Mouse (Mus musculus) brain, embryonic 14.5 days (tissue): ENCODE results near the gene Ccr9. TPM values are rescaled to one million over a fixed set of nuclear protein-coding genes. Genes with fewer than 3 reads are reported as not detected.

Experiments
- DNase-seq: peaks from one replicate; pipeline ENCODE4 v3.0.0-alpha.2; 2011; ENCODE audit warnings: low read depth
- CTCF ChIP-seq: fragments of 200-500 bp; IDR thresholded peaks from 2 replicates; pipeline ENCODE4 v1.5.1; 2012; ENCODE audit warnings: inconsistent platforms, mild to moderate bottlenecking, moderate library complexity, borderline replicate concordance; ENCODE audit not compliant: insufficient read depth, insufficient read length; ENCODE audit errors: extremely low read depth
- POLR2A ChIP-seq: fragments of 200-500 bp; IDR thresholded peaks from 2 replicates; pipeline ENCODE4 v1.6.1; 2012; ENCODE audit warnings: mild to moderate bottlenecking, inconsistent platforms, borderline replicate concordance; ENCODE audit not compliant: poor library complexity, insufficient read depth, insufficient read length, severe bottlenecking; ENCODE audit errors: extremely low read depth
- polyA plus RNA-seq: library from polyadenylated mRNA; depleted of rRNA; stranded (reverse); fragments of >200 nt; gene quantifications from 2 replicates; pipeline ENCODE4 v1.2.3, GENCODE M21; 2012; rRNA removed

The Ccr9 gene
- polyA plus RNA-seq = 0.15 and 0.25 TPM in 2 replicates

DNA sequence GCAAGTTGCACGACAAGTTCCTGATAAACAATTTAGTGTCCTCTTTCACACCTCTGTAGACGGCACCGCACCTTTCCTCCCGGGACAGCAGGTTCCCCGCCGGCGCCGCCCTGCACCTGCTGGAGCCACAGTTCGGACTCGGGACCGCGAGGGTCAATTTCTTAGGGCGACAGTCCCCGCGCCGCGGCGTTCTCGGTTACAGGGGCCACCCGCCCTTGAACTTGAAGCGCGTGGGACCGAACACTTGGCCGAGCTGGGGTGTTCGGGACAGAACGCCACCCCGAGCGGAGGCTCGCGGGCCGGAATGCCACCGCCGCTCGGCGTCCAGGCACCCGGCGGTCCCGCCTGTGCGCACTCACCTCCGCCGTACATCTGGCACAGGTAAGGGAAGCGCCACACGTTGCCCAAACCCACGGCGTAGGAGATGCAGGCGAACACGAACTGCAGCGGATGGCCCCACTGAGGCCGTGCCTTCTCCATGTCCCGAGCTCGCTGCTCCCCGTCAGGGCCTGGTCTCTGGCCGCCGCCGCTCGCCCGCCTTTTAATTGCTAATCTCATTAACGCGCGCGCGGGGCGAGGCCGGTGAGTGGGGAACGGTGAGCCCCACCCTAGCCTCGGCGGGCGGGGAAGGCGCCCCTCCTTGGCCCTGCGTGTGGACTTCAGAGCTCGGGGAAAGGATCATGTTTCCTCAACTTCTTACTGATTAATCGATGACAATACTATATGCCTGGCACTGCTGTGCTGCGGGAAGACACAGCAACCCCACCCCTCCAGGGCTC, at the start of gene Ccr9, which contains the start of gene Slc6a20a:
Gene Ccr9, plus strand, starts transcription at position 113 of the 779 bp plus-strand sequence.
Gene Slc6a20a, minus strand, starts transcription at position 559 of the 779 bp plus-strand sequence.
- TF ChIP-seq POLR2A (no peak), CTCF (no peak)
- DNase-seq = peak; percentile 29

GRCm38 (mm10) chr9:123631666-123632065, 46.6 kb upstream of the Ccr9 start:
- no peak for DNase-seq
- TF ChIP-seq CTCF (no peak), POLR2A (no peak)

DNA sequence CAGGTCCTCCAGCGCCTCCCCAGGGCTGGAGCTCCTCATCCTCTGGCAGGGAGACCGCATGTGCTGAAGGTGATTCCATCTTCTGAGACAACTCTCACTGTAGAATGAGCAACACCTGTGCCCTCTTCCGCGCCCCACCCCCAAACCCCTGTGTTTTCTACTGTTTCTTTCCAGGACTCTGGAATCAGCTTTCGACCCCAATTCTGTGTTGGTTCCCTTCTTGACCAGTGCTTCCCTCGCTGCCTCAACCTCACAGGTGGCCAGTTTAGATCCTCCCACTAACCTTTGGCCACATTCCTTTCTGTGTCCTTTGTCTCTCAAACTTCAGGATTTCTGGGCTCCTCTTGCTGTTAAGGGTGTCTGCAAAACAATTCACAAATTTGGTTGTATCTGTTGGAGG, 46.0 kb upstream of the Ccr9 start, which contains the start of gene Slc6a20b:
Gene Slc6a20b, minus strand, starts transcription at position 285 of the 400 bp plus-strand sequence.
- TF ChIP-seq POLR2A = no peak
- no peak for DNase-seq

DNA sequence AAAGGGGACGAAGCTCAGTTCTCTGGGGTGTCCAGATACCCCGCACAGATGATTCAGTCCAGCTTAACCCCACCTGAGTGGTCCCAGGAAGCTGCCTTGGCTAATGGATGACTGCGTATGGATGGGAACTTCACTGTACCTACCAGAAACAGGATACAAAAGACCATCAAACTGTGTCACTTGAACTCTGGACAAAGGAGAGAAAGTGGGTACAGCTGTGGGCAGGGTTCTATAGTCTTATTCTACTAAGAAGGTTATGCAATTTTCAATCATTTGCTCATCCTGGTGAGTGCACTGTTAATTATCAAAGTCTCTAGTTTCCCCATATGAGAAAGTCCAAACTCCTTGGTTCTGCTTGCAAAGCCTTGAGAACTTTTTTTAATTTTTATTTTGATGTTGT, 45.2 kb upstream of the Ccr9 start:
- DNase-seq = no peak

GRCm38 (mm10) chr9:123636771-123637170, 41.5 kb upstream of the Ccr9 start:
- TF ChIP-seq CTCF (no peak), POLR2A (no peak)
- no peak for DNase-seq

More for the DNA sequence above, 45.2 kb upstream of the Ccr9 start:
- TF ChIP-seq POLR2A = no peak
- no peak for TF ChIP-seq CTCF

GRCm38 (mm10) chr9:123638231-123638630, 40.0 kb upstream of the Ccr9 start:
- no peak for DNase-seq
- TF ChIP-seq CTCF (no peak), POLR2A (no peak)

- TF ChIP-seq POLR2A (no peak), CTCF (peak; percentile 71)
- peak; percentile 58 for DNase-seq
Observed at GRCm38 (mm10) chr9:123638668-123639089, 39.6 kb upstream of the Ccr9 start.

GRCm38 (mm10) chr9:123640106-123640505, 38.1 kb upstream of the Ccr9 start:
- DNase-seq = no peak
- TF ChIP-seq POLR2A = no peak
- TF ChIP-seq CTCF = no peak

GRCm38 (mm10) chr9:123649785-123650511, 28.3 kb upstream of the Ccr9 start:
- no peak for DNase-seq
- no peak for TF ChIP-seq POLR2A
- TF ChIP-seq CTCF = no peak

DNA sequence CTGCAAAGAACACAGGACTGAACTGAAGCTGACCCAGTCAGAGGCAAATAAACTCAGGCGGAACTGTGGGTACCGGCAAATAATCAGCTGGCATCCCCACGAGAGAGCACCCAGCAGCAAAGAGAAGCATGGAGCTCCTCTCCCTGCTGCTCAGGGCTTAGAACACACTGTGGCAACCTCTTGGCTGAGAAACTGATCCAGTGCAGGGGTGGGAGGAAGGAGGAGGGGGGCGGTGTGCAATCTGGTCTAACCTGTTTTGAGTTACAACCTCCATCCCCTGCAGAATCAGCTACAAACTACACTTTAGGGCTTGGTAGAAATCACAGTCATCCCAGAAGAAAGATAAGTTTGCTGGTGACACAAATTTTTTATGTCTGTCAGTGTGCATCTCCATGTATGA, 26.9 kb upstream of the Ccr9 start:
- TF ChIP-seq POLR2A = no peak
- TF ChIP-seq CTCF = no peak
- no peak for DNase-seq

GRCm38 (mm10) chr9:123657457-123657856, 20.8 kb upstream of the Ccr9 start:
- TF ChIP-seq POLR2A (no peak), CTCF (no peak)
- no peak for DNase-seq
